In the genomic region with DNA sequence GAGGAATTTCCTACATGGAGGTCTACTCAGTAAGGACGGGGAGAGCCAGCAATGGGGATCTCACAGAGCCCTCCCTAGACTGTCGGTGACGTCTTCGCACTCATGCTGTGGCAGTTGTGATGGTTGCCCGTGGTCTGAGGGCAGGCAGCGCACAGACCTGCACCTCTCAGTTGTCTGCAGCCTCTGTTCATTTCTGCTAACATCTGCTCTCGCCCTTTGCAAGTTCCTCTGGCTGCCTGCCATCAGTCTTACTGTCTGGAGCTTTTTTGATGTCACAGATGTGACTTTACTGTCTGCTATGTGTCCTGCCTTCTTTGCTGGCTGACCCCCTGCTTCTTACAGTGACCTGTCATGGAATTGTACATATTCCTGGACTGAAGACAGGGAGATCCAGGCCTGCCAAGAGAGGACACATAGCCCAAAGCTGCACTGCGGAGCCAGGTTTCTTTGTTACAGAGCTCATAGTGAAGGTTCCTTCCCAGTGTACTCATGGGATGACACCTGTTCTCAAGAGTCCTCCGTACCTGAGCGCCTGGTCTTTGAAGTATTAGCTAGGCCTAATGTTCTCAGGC, we compare ENCODE assay signal across 13 mouse cellular contexts. TPM values are rescaled to one million over a fixed set of nuclear protein-coding genes. Genes with fewer than 3 reads are reported as not detected.
DNase-seq lines count a peak whose midpoint lies in the region; ATAC-seq and TF ChIP-seq lines count a peak whose summit lies in the region.
"Had no signal": no experiment of that assay in that cellular context is flagged by ENCODE, and none has a peak within 500 bp of the region (broad histone marks: within the 10 kb centered on the region; RNA-seq: fewer than 3 reads in every experiment).

No protein-coding gene starts in this region.

- no peaks in the 10 kb centered on the region for H3K36me3 ChIP-seq in hindbrain, postnatal 0 days (ENCODE audit: insufficient read depth, low read length)
- H3K36me3 ChIP-seq in hindbrain, embryonic 16.5 days (ENCODE audit: control insufficient read depth, insufficient read depth, low read length), result no peaks in the 10 kb centered on the region
- H3K36me3 ChIP-seq in lung, postnatal 0 days (ENCODE audit: insufficient read depth, low read length), result no peaks in the 10 kb centered on the region
- no peaks in the 10 kb centered on the region for H3K36me3 ChIP-seq in midbrain, embryonic 10.5 days
- H3K36me3 ChIP-seq: forebrain, embryonic 15.5 days; midbrain, embryonic 12.5 days had no signal

- TF ChIP-seq CTCF in hindbrain, postnatal 0 days (IDR thresholded peaks at IDR 0.05; ENCODE audit: low read depth), result no peak
- no peak for TF ChIP-seq CTCF in lung, postnatal 0 days (IDR thresholded peaks at IDR 0.05)

- DNase-seq in hindbrain, postnatal 0 days (ENCODE audit: low spot score), result peak; percentile 22
- DNase-seq in MN1 (ENCODE audit: low spot score), result peak; percentile 58
- DNase-seq in brain, adult 2 months (ENCODE audit: low read depth, low spot score), result peak; percentile 32
- DNase-seq in lung, postnatal 0 days (ENCODE audit: low spot score), result peak; percentile 81
- no peak for DNase-seq in yolk sac, embryonic 10.5 days (ENCODE audit: low spot score)
- DNase-seq in frontal cortex, postnatal 36 days (ENCODE audit: low spot score in 2 of 2), result no peak
- DNase-seq in midbrain, embryonic 10.5 days (ENCODE audit: low spot score), result no peak
- DNase-seq: cerebellum, adult 9-11 months; retina, postnatal 1 day had no signal

- H3K9ac ChIP-seq in hindbrain, postnatal 0 days (replicated peaks; ENCODE audit: low read length), result no peak overlapping the region
- H3K9ac ChIP-seq in hindbrain, embryonic 16.5 days (ENCODE audit: low read depth, low read length), result no peak overlapping the region
- no peak overlapping the region for H3K9ac ChIP-seq in lung, postnatal 0 days (replicated peaks; ENCODE audit: low read depth)
- H3K9ac ChIP-seq: forebrain, embryonic 15.5 days; midbrain, embryonic 12.5 days had no signal

- H3K27me3 ChIP-seq in hindbrain, postnatal 0 days (ENCODE audit: insufficient read depth, low read length), result no peaks in the 10 kb centered on the region
- H3K27me3 ChIP-seq in hindbrain, embryonic 16.5 days (replicated peaks; ENCODE audit: control insufficient read depth, insufficient read depth, low read length), result no peaks in the 10 kb centered on the region
- H3K27me3 ChIP-seq in lung, postnatal 0 days (replicated peaks; ENCODE audit: insufficient read depth, low read length), result no peaks in the 10 kb centered on the region
- H3K27me3 ChIP-seq in midbrain, embryonic 10.5 days (ENCODE audit: low read depth, poor library complexity, severe bottlenecking), result no peaks in the 10 kb centered on the region
- H3K27me3 ChIP-seq: forebrain, embryonic 15.5 days had no signal

- no peaks in the 10 kb centered on the region for H3K9me3 ChIP-seq in hindbrain, postnatal 0 days (ENCODE audit: low read length)
- no peaks in the 10 kb centered on the region for H3K9me3 ChIP-seq in hindbrain, embryonic 16.5 days (ENCODE audit: control insufficient read depth, low read length)
- no peaks in the 10 kb centered on the region for H3K9me3 ChIP-seq in lung, postnatal 0 days (ENCODE audit: low read length)
- H3K9me3 ChIP-seq in midbrain, embryonic 10.5 days (replicated peaks), result no peaks in the 10 kb centered on the region
- H3K9me3 ChIP-seq: forebrain, embryonic 15.5 days; midbrain, embryonic 12.5 days had no signal

- 61% methylated on average over 10 of the region's 10 CpGs for WGBS in hindbrain, postnatal 0 days
- 73% methylated on average over 10 of the region's 10 CpGs for WGBS in hindbrain, embryonic 16.5 days
- WGBS in lung, postnatal 0 days, result 62% methylated on average over 10 of the region's 10 CpGs
- WGBS in midbrain, embryonic 10.5 days, result 87% methylated on average over 10 of the region's 10 CpGs

- TF ChIP-seq EP300 in lung, postnatal 0 days (IDR thresholded peaks at IDR 0.05), result 0 out of 2 replicates have a peak, but pooled peaks have one; percentile 48

- no peak overlapping the region for H3K4me2 ChIP-seq in hindbrain, postnatal 0 days (ENCODE audit: low read depth, low read length)
- H3K4me2 ChIP-seq in hindbrain, embryonic 16.5 days (ENCODE audit: low read length), result no peak overlapping the region
- no peak overlapping the region for H3K4me2 ChIP-seq in lung, postnatal 0 days (replicated peaks; ENCODE audit: low read depth, low read length)
- H3K4me2 ChIP-seq: forebrain, embryonic 15.5 days; midbrain, embryonic 12.5 days had no signal

- no peaks in the 10 kb centered on the region for H3K4me1 ChIP-seq in hindbrain, postnatal 0 days (ENCODE audit: insufficient read depth, low read length)
- H3K4me1 ChIP-seq in hindbrain, embryonic 16.5 days (ENCODE audit: control insufficient read depth, insufficient read depth, low read depth, low read length), result no peaks in the 10 kb centered on the region
- 0 out of 2 replicates have a peak, but pooled peaks cover 6% of the 10 kb centered on the region for H3K4me1 ChIP-seq in lung, postnatal 0 days (ENCODE audit: insufficient read depth, low read depth, low read length)
- peaks cover 17% of the 10 kb centered on the region for H3K4me1 ChIP-seq in midbrain, embryonic 10.5 days
- H3K4me1 ChIP-seq: forebrain, embryonic 15.5 days; midbrain, embryonic 12.5 days had no signal

- no peak for ATAC-seq in hindbrain, postnatal 0 days
- ATAC-seq in hindbrain, embryonic 16.5 days, result no peak
- ATAC-seq in lung, postnatal 0 days, result peak; percentile 65
- ATAC-seq: forebrain, embryonic 15.5 days; intestine, embryonic 16.5 days had no signal

- H3K27ac ChIP-seq in hindbrain, postnatal 0 days, result no peak overlapping the region
- H3K27ac ChIP-seq in hindbrain, embryonic 16.5 days (ENCODE audit: low read depth, low read length), result no peak overlapping the region
- no peak overlapping the region for H3K27ac ChIP-seq in lung, postnatal 0 days (ENCODE audit: low read length)
- H3K27ac ChIP-seq in midbrain, embryonic 10.5 days (replicated peaks), result no peak overlapping the region
- H3K27ac ChIP-seq: forebrain, embryonic 15.5 days; midbrain, embryonic 12.5 days had no signal

- H3K4me3 ChIP-seq in hindbrain, postnatal 0 days (ENCODE audit: low read length), result no peak overlapping the region
- H3K4me3 ChIP-seq in hindbrain, embryonic 16.5 days (ENCODE audit: low read length), result no peak overlapping the region
- H3K4me3 ChIP-seq in lung, postnatal 0 days (ENCODE audit: low read depth, low read length), result no peak overlapping the region
- H3K4me3 ChIP-seq in midbrain, embryonic 10.5 days, result no peak overlapping the region
- H3K4me3 ChIP-seq: forebrain, embryonic 15.5 days; midbrain, embryonic 12.5 days had no signal

RNA-seq across cellular contexts. Expression of gene Dbh, which starts 10.7 kb away (rescaled TPM):
- 14.0 and 16.5 TPM in 2 replicates for total RNA-seq in hindbrain, postnatal 0 days (2014; rRNA removed)
- polyA plus RNA-seq in hindbrain, postnatal 0 days (2015; fragmentation: Nextera tagmentation; extraction: Ambion mirVana), result 9.3 and 11.2 TPM in 2 replicates
- 4.9 and 5.8 TPM in 2 replicates for polyA plus RNA-seq in hindbrain, embryonic 16.5 days (2015; fragmentation: Nextera tagmentation; extraction: Ambion mirVana)
- 0.17 and 0.37 TPM in 2 replicates for polyA plus RNA-seq in lung, postnatal 0 days (2015; fragmentation: Nextera tagmentation; extraction: Ambion mirVana)
- polyA plus RNA-seq in midbrain, embryonic 10.5 days (2016; fragmentation: Nextera tagmentation; extraction: Ambion mirVana), result 1.1 TPM in 2 replicates
- polyA plus RNA-seq: forebrain, embryonic 15.5 days had no signal

RNA-seq across cellular contexts. Expression of gene Fam163b, which starts 33.5 kb away (rescaled TPM):
- 7.1 and 8.5 TPM in 2 replicates for total RNA-seq in hindbrain, postnatal 0 days (2014; rRNA removed)
- polyA plus RNA-seq in hindbrain, postnatal 0 days (2015; fragmentation: Nextera tagmentation; extraction: Ambion mirVana), result 9.6 and 10.3 TPM in 2 replicates
- polyA plus RNA-seq in hindbrain, embryonic 16.5 days (2015; fragmentation: Nextera tagmentation; extraction: Ambion mirVana), result 10.2 and 10.3 TPM in 2 replicates
- 0.26 and 0.43 TPM in 2 replicates for polyA plus RNA-seq in lung, postnatal 0 days (2015; fragmentation: Nextera tagmentation; extraction: Ambion mirVana)
- polyA plus RNA-seq in midbrain, embryonic 10.5 days (2016; fragmentation: Nextera tagmentation; extraction: Ambion mirVana), result 0.06 and 0.22 TPM in 2 replicates

Comparison
In these comparisons a context has a peak if more than half of its experiments do, and no peak if none do; other contexts are left out.
1. DNase-seq: peak in hindbrain, postnatal 0 days (single experiment), MN1 (single experiment), brain, adult 2 months (single experiment) and lung, postnatal 0 days (single experiment); none in yolk sac, embryonic 10.5 days (single experiment), frontal cortex, postnatal 36 days (0 of 2) and midbrain, embryonic 10.5 days (single experiment).